18 mouse cellular contexts compared by ENCODE assay signal in the genomic region with DNA sequence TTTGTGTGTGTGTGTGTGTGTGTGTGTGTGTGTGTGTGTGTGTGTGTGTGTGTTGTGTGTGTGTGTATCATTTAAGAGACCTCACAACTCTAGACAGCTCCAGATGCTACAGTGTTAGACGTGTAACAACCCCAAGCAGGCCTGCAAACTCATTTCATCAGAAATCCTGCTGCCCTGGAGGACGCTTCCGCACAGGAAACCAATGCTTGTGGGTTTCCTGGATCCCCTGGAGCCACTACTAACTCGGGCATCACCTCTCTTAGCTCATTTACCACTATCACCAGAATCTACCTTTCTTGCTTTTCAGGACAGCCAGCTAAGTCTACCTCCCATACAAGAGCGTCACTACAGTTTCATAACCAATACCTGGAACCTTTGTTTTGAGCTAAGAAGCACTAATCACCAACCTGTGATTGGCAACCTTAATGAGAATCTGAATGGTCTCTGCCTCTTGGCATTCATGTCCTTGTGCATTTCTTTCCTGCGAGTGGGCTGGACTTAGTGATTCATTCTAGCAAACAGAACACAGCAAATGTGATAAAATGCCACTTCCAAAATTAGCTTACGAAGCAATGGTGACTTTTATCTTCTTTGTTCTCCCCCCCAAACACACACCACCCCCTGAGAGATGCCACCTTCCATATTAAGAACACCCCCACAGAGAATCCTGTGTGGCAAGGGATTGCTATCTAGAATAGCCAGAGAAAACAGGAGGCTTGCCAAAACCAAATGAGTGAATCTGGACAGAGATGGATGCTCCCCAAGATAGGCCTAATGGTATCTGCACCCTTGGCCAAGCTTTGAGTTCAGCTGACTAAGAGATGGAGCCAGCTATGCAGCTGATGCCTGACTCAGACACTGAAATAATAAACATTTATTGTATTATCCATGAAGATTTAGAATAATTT.
DNase-seq lines count a peak whose midpoint lies in the region; TF ChIP-seq lines count a peak whose summit lies in the region.
"Had no signal": no experiment of that assay in that cellular context is flagged by ENCODE, and none has a peak within 500 bp of the region (broad histone marks: within the 10 kb centered on the region; RNA-seq: fewer than 3 reads in every experiment).

No protein-coding gene starts in this region.

- H3K4me3 ChIP-seq in layer of hippocampus, adult 2 months: no peak overlapping the region
- H3K4me3 ChIP-seq: embryonic facial prominence, embryonic 13.5 days; forebrain, embryonic 15.5 days; heart, embryonic 15.5 days; hindbrain, embryonic 15.5 days; neural tube, embryonic 13.5 days had no signal

- DNase-seq in layer of hippocampus, adult 11-12 months (ENCODE audit: low spot score): peak; percentile 8
- DNase-seq in layer of hippocampus, adult 2 months (ENCODE audit: low spot score in 2 of 2): no peak
- peak; percentile 17 for DNase-seq in right cerebral cortex, postnatal 25 days
- DNase-seq in right cerebral cortex, postnatal 4 days: no peak
- peak; percentile 72 to 85 for DNase-seq in cerebellum, postnatal 14 days
- DNase-seq in telencephalon, adult 2 months (ENCODE audit: low read depth, low spot score): peak; percentile 58
- no peak for DNase-seq in kidney, adult 8-10 months
- no peak for DNase-seq in gastrocnemius, adult 18-20 months (ENCODE audit: low spot score)
- DNase-seq: gastrocnemius, postnatal 25 days; kidney, adult 9 months; lung, postnatal 14 days; midbrain, embryonic 14.5 days; thymus, postnatal 36 days had no signal

- no peak overlapping the region for H3K27ac ChIP-seq in layer of hippocampus, adult 2 months
- H3K27ac ChIP-seq: embryonic facial prominence, embryonic 13.5 days; forebrain, embryonic 15.5 days; heart, embryonic 15.5 days; hindbrain, embryonic 15.5 days; neural tube, embryonic 13.5 days had no signal

- TF ChIP-seq CTCF in layer of hippocampus, adult 2 months (conservative IDR thresholded peaks at IDR 0.05): no peak

Comparison
In these comparisons a context has a peak if more than half of its experiments do, and no peak if none do; other contexts are left out.
1. DNase-seq: peak in layer of hippocampus, adult 11-12 months (single experiment), right cerebral cortex, postnatal 25 days (single experiment), cerebellum, postnatal 14 days (2 of 2) and telencephalon, adult 2 months (single experiment); none in layer of hippocampus, adult 2 months (0 of 2), right cerebral cortex, postnatal 4 days (single experiment), kidney, adult 8-10 months (0 of 2) and gastrocnemius, adult 18-20 months (single experiment).